Mouse (Mus musculus) heart, embryonic 12.5 days (tissue): ENCODE results near the gene Rps6kb2. TPM values are rescaled to one million over a fixed set of nuclear protein-coding genes. Genes with fewer than 3 reads are reported as not detected.
A peak's percentile ranks its signal among the peaks of the same experiment; 100 is the strongest.
"Not testable (repeated sequence)": the region's sequence is repeated elsewhere in the genome, so short reads cannot be mapped to it uniquely, and the experiment has no call there.

Experiments used
- ATAC-seq: fragments of 200-750 bp; cut with Nextera tagmentation; 2 replicates; pipeline ENCODE4 v1.8.0; 2017; ENCODE audit warnings: moderate TSS enrichment, moderate library complexity; ENCODE audit not compliant: insufficient number of reproducible peaks, low FRiP score
- H3K27ac ChIP-seq: fragments of 300-500 bp; sonication (generic); 2 replicates; pipeline ENCODE4 v1.5.1; 2016; ENCODE audit warnings: mild to moderate bottlenecking, moderate library complexity; ENCODE audit not compliant: poor library complexity, severe bottlenecking
- H3K27me3 ChIP-seq: fragments of 300-500 bp; sonication (generic); replicated peaks from 2 replicates; pipeline ENCODE4 v1.6.1; 2016; ENCODE audit warnings: mild to moderate bottlenecking, moderate library complexity
- H3K36me3 ChIP-seq: fragments of 300-500 bp; sonication (generic); 2 replicates; pipeline ENCODE4 v1.6.1; 2016; ENCODE audit warnings: mild to moderate bottlenecking, moderate library complexity
- H3K4me1 ChIP-seq: fragments of 300-500 bp; sonication (generic); replicated peaks from 2 replicates; pipeline ENCODE4 v1.6.1; 2016; ENCODE audit warnings: mild to moderate bottlenecking
- H3K4me2 ChIP-seq: fragments of 300-500 bp; sonication (generic); 2 replicates; pipeline ENCODE4 v1.6.1; 2016; ENCODE audit warnings: mild to moderate bottlenecking, moderate library complexity
- H3K4me3 ChIP-seq: fragments of 300-500 bp; sonication (generic); 2 replicates; pipeline ENCODE4 v1.5.1; 2016; ENCODE audit warnings: mild to moderate bottlenecking
- H3K9ac ChIP-seq: fragments of 300-500 bp; sonication (generic); 2 replicates; pipeline ENCODE4 v1.6.1; 2016; ENCODE audit warnings: mild to moderate bottlenecking, moderate library complexity
- H3K9me3 ChIP-seq: fragments of 300-500 bp; sonication (generic); replicated peaks from 2 replicates; pipeline ENCODE4 v1.6.1; 2016; ENCODE audit warnings: mild to moderate bottlenecking, moderate library complexity
- WGBS: fragments of 180-500 bp; shearing (Covaris S2); methylation state at CpG from one replicate; pipeline ENCODE4 v1.1.7; 2016; 5-methylcytosine and 5-hydroxymethylcytosine counted together
- polyA plus RNA-seq: library from polyadenylated mRNA; unstranded; fragments of >200 nt; fragmentation: Nextera tagmentation; extraction: Ambion mirVana; gene quantifications from 2 replicates; pipeline ENCODE4 v1.2.1, GENCODE M21; 2016

The Rps6kb2 gene
- polyA plus RNA-seq, 1 experiment from 2014 or later, result 55.7 TPM

GRCm38 (mm10) chr19:4146366-4147021 is 16.7 kb downstream of the Rps6kb2 start:
- Histone ChIP-seq H3K9ac (no peak overlapping the region), H3K9me3 (0 out of 2 replicates have a peak, but pooled peaks cover 5% of the 10 kb centered on the region), H3K27ac (no peak overlapping the region), H3K36me3 (peaks cover 18% of the 10 kb centered on the region), H3K4me1 (peaks cover 28% of the 10 kb centered on the region), H3K4me2 (no peak overlapping the region), H3K4me3 (no peak overlapping the region), H3K27me3 (no peaks in the 10 kb centered on the region)
- ATAC-seq, result no peak
- WGBS, result 57% methylated on average over 12 of the region's 12 CpGs

- Histone ChIP-seq H3K4me2 (no peak overlapping the region), H3K4me3 (no peak overlapping the region), H3K36me3 (peaks cover 12% of the 10 kb centered on the region), H3K4me1 (peaks cover 23% of the 10 kb centered on the region), H3K9ac (no peak overlapping the region), H3K27me3 (no peaks in the 10 kb centered on the region), H3K9me3 (0 out of 2 replicates have a peak, but pooled peaks cover 5% of the 10 kb centered on the region), H3K27ac (no peak overlapping the region)
- 84% methylated on average over 5 of the region's 5 CpGs for WGBS
- no peak for ATAC-seq
These were observed 17.2 kb downstream of the Rps6kb2 start for GRCm38 (mm10) chr19:4145936-4146335.

- H3K9ac ChIP-seq, result no peak overlapping the region
- H3K27me3 ChIP-seq, result no peaks in the 10 kb centered on the region
- ATAC-seq, result no peak
- peaks cover 14% of the 10 kb centered on the region for H3K4me1 ChIP-seq
- H3K27ac ChIP-seq, result no peak overlapping the region
- H3K9me3 ChIP-seq, result 0 out of 2 replicates have a peak, but pooled peaks cover 5% of the 10 kb centered on the region
- H3K4me3 ChIP-seq, result no peak overlapping the region
- peaks cover 1% of the 10 kb centered on the region; the same call in 1 of the 2 replicates for H3K36me3 ChIP-seq
- 77% methylated on average over 16 of the region's 16 CpGs for WGBS
- no peak overlapping the region for H3K4me2 ChIP-seq
These were observed 18.3 kb downstream of the Rps6kb2 start for GRCm38 (mm10) chr19:4144550-4145498.

- Histone ChIP-seq H3K4me3 (no peak within 1 kb of the TSS), H3K4me1 (peaks cover 5% of the 10 kb centered on the region), H3K9me3 (0 out of 2 replicates have a peak, but pooled peaks cover 5% of the 10 kb centered on the region), H3K4me2 (no peak within 1 kb of the TSS), H3K36me3 (no peaks in the 10 kb centered on the region), H3K27ac (no peak within 1 kb of the TSS), H3K27me3 (no peaks in the 10 kb centered on the region), H3K9ac (no peak within 1 kb of the TSS)
- no peak for ATAC-seq
- WGBS, result 72% methylated on average over 7 of the region's 7 CpGs
These were observed 19.3 kb downstream of the Rps6kb2 start, which contains the start of gene Cabp4 for GRCm38 (mm10) chr19:4143759-4144268. Gene Cabp4, minus strand, starts transcription at chr19:4144033.

GRCm38 (mm10) chr19:4142416-4143173 is 20.6 kb downstream of the Rps6kb2 start:
- Histone ChIP-seq H3K4me1 (no peaks in the 10 kb centered on the region), H3K9ac (no peak overlapping the region), H3K4me3 (no peak overlapping the region), H3K9me3 (0 out of 2 replicates have a peak, but pooled peaks cover 5% of the 10 kb centered on the region), H3K27ac (no peak overlapping the region), H3K4me2 (no peak overlapping the region), H3K27me3 (peaks cover 3% of the 10 kb centered on the region; the same call in 1 of the 2 replicates), H3K36me3 (no peaks in the 10 kb centered on the region)
- WGBS, result 86% methylated on average over 18 of the region's 18 CpGs
- peak; percentile 30; the same call in 1 of the 2 replicates for ATAC-seq

GRCm38 (mm10) chr19:4140147-4140546 is 23.0 kb downstream of the Rps6kb2 start:
- Histone ChIP-seq H3K4me2 (no peak overlapping the region), H3K9me3 (no peaks in the 10 kb centered on the region), H3K4me3 (no peak overlapping the region), H3K27ac (no peak overlapping the region), H3K4me1 (no peaks in the 10 kb centered on the region), H3K9ac (no peak overlapping the region), H3K27me3 (peaks cover 8% of the 10 kb centered on the region), H3K36me3 (no peaks in the 10 kb centered on the region)
- no peak for ATAC-seq
- 82% methylated on average over 6 of the region's 6 CpGs for WGBS

- H3K27ac ChIP-seq, result no peak within 1 kb of the TSS
- peaks cover 8% of the 10 kb centered on the region for H3K27me3 ChIP-seq
- 58% methylated on average over 2 of the region's 2 CpGs for WGBS
- H3K9ac ChIP-seq, result 0 out of 2 replicates have a peak within 1 kb of the TSS, but pooled peaks have one; percentile 18
- H3K9me3 ChIP-seq, result no peaks in the 10 kb centered on the region
- H3K4me3 ChIP-seq, result no peak within 1 kb of the TSS
- no peak within 1 kb of the TSS for H3K4me2 ChIP-seq
- no peaks in the 10 kb centered on the region for H3K4me1 ChIP-seq
- no peak for ATAC-seq
- H3K36me3 ChIP-seq, result no peaks in the 10 kb centered on the region
These were observed 23.7 kb downstream of the Rps6kb2 start, which contains the start of gene Gpr152 for GRCm38 (mm10) chr19:4139446-4139845. Gene Gpr152, plus strand, starts transcription at chr19:4139787.

- 84% methylated on average over 5 of the region's 5 CpGs for WGBS
These were observed 25.2 kb downstream of the Rps6kb2 start for GRCm38 (mm10) chr19:4137913-4138312.

GRCm38 (mm10) chr19:4136463-4136862 is 26.7 kb downstream of the Rps6kb2 start:
- H3K4me2 ChIP-seq, result no peak overlapping the region
- peaks cover 19% of the 10 kb centered on the region for H3K36me3 ChIP-seq
- H3K4me1 ChIP-seq, result no peaks in the 10 kb centered on the region
- H3K9me3 ChIP-seq, result no peaks in the 10 kb centered on the region
- H3K27me3 ChIP-seq, result peaks cover 8% of the 10 kb centered on the region
- no peak overlapping the region for H3K9ac ChIP-seq
- H3K4me3 ChIP-seq, result no peak overlapping the region
- 74% methylated on average over 5 of the region's 5 CpGs for WGBS
- H3K27ac ChIP-seq, result no peak overlapping the region
- ATAC-seq, result no peak

More at GRCm38 (mm10) chr19:4137913-4138312, 25.2 kb downstream of the Rps6kb2 start:
- no peak overlapping the region for H3K4me3 ChIP-seq
- H3K27ac ChIP-seq, result no peak overlapping the region
- H3K9ac ChIP-seq, result no peak overlapping the region
- peaks cover 4% of the 10 kb centered on the region for H3K36me3 ChIP-seq
- H3K27me3 ChIP-seq, result peaks cover 8% of the 10 kb centered on the region
- H3K9me3 ChIP-seq, result no peaks in the 10 kb centered on the region
- no peak overlapping the region for H3K4me2 ChIP-seq
- no peaks in the 10 kb centered on the region for H3K4me1 ChIP-seq
- ATAC-seq, result no peak

GRCm38 (mm10) chr19:4135963-4136345 is 27.2 kb downstream of the Rps6kb2 start:
- H3K36me3 ChIP-seq, result peaks cover 24% of the 10 kb centered on the region
- H3K4me1 ChIP-seq, H3K4me3 ChIP-seq, H3K9me3 ChIP-seq, H3K4me2 ChIP-seq, ATAC-seq, H3K27me3 ChIP-seq, H3K27ac ChIP-seq, H3K9ac ChIP-seq: not testable (repeated sequence)
- WGBS, result 17% methylated on average over 8 of the region's 8 CpGs
